8 mouse cellular contexts compared by ENCODE assay signal in genomic region chr10:128704491-128705316, GRCm38 (mm10). TPM values are rescaled to one million over a fixed set of nuclear protein-coding genes. Genes with fewer than 3 reads are reported as not detected.
DNase-seq lines count a peak whose midpoint lies in the region; ATAC-seq lines count a peak whose summit lies in the region.

Cdk2 (minus strand) TSS chr10:128705031.

- no peaks in the 10 kb centered on the region for H3K9me3 ChIP-seq in heart, embryonic 11.5 days (replicated peaks; ENCODE audit: control insufficient read depth, low read length)
- no peaks in the 10 kb centered on the region for H3K9me3 ChIP-seq in kidney, embryonic 16.5 days (ENCODE audit: low read length)
- no peaks in the 10 kb centered on the region for H3K9me3 ChIP-seq in liver, embryonic 11.5 days (ENCODE audit: control insufficient read depth, low read length)
- no peaks in the 10 kb centered on the region for H3K9me3 ChIP-seq in stomach, embryonic 14.5 days (ENCODE audit: control insufficient read depth, low read depth, low read length)

- peak; percentile 90 to 91 for DNase-seq in B cell, adult 2 months
- DNase-seq in brain, adult 2 months (ENCODE audit: low read depth, low spot score): peak; percentile 90
- DNase-seq in liver, embryonic 11.5 days (ENCODE audit: low spot score): peak; percentile 92
- DNase-seq in naive thymus-derived CD4-positive, alpha-beta T cell, adult 2 months (ENCODE audit: low read depth): peak; percentile 87

- peaks cover 15% of the 10 kb centered on the region for H3K36me3 ChIP-seq in heart, embryonic 11.5 days (ENCODE audit: control insufficient read depth, insufficient read depth, low read length)
- peaks cover 27% of the 10 kb centered on the region for H3K36me3 ChIP-seq in kidney, embryonic 16.5 days (ENCODE audit: insufficient read depth, low read length)
- H3K36me3 ChIP-seq in liver, embryonic 11.5 days (ENCODE audit: control insufficient read depth, insufficient read depth, low read length): peaks cover 17% of the 10 kb centered on the region
- peaks cover 24% of the 10 kb centered on the region for H3K36me3 ChIP-seq in stomach, embryonic 14.5 days (ENCODE audit: control insufficient read depth, insufficient read depth, low read length)

- under 1% methylated on average over 60 of the region's 62 CpGs for WGBS in heart, embryonic 11.5 days (ENCODE audit: insufficient replicate concordance)
- under 1% methylated on average over 54 of the region's 62 CpGs for WGBS in kidney, embryonic 16.5 days
- under 1% methylated on average over 62 of the region's 62 CpGs for WGBS in liver, embryonic 11.5 days
- under 1% methylated on average over 61 of the region's 62 CpGs for WGBS in stomach, embryonic 14.5 days

- peaks cover 13% of the 10 kb centered on the region for H3K4me1 ChIP-seq in heart, embryonic 11.5 days (ENCODE audit: control insufficient read depth, insufficient read depth, low read length)
- peaks cover 25% of the 10 kb centered on the region for H3K4me1 ChIP-seq in kidney, embryonic 16.5 days (ENCODE audit: insufficient read depth, low read length)
- peaks cover 17% of the 10 kb centered on the region for H3K4me1 ChIP-seq in liver, embryonic 11.5 days (replicated peaks; ENCODE audit: control insufficient read depth, insufficient read depth, low read length)
- peaks cover 12% of the 10 kb centered on the region; the same call in 1 of the 2 replicates for H3K4me1 ChIP-seq in stomach, embryonic 14.5 days (ENCODE audit: control insufficient read depth, insufficient read depth, low read length)

- H3K27ac ChIP-seq in heart, embryonic 11.5 days (ENCODE audit: low read depth, low read length): peak within 1 kb of the TSS; percentile 98
- peak within 1 kb of the TSS; percentile 99 for H3K27ac ChIP-seq in kidney, embryonic 16.5 days (ENCODE audit: low read length)
- peak within 1 kb of the TSS; percentile 95 for H3K27ac ChIP-seq in liver, embryonic 11.5 days (ENCODE audit: low read depth, low read length)
- peak within 1 kb of the TSS; percentile 92 for H3K27ac ChIP-seq in stomach, embryonic 14.5 days (ENCODE audit: low read length)

- H3K4me3 ChIP-seq in heart, embryonic 11.5 days (ENCODE audit: low read depth, low read length): peak within 1 kb of the TSS; percentile 86
- peak within 1 kb of the TSS; percentile 94 for H3K4me3 ChIP-seq in kidney, embryonic 16.5 days (ENCODE audit: low read length)
- peak within 1 kb of the TSS; percentile 82 for H3K4me3 ChIP-seq in liver, embryonic 11.5 days (ENCODE audit: low read depth, low read length)
- peak within 1 kb of the TSS; percentile 64 for H3K4me3 ChIP-seq in stomach, embryonic 14.5 days (ENCODE audit: low read depth, low read length)

- H3K4me2 ChIP-seq in heart, embryonic 11.5 days: peak within 1 kb of the TSS; percentile 85
- peak within 1 kb of the TSS; percentile 85 for H3K4me2 ChIP-seq in kidney, embryonic 16.5 days (replicated peaks; ENCODE audit: low read depth, low read length)
- peak within 1 kb of the TSS; percentile 79 for H3K4me2 ChIP-seq in liver, embryonic 11.5 days
- H3K4me2 ChIP-seq in stomach, embryonic 14.5 days (replicated peaks; ENCODE audit: low read depth, low read length): peak within 1 kb of the TSS; percentile 63

- no peaks in the 10 kb centered on the region for H3K27me3 ChIP-seq in heart, embryonic 11.5 days (ENCODE audit: control insufficient read depth, insufficient read depth, low read length)
- no peaks in the 10 kb centered on the region for H3K27me3 ChIP-seq in kidney, embryonic 16.5 days (ENCODE audit: insufficient read depth, low read length)
- H3K27me3 ChIP-seq in liver, embryonic 11.5 days (replicated peaks; ENCODE audit: control insufficient read depth, insufficient read depth, low read length): no peaks in the 10 kb centered on the region
- no peaks in the 10 kb centered on the region for H3K27me3 ChIP-seq in stomach, embryonic 14.5 days (ENCODE audit: control insufficient read depth, insufficient read depth, low read length)

- H3K9ac ChIP-seq in heart, embryonic 11.5 days (ENCODE audit: low read depth, low read length): peak within 1 kb of the TSS; percentile 94
- H3K9ac ChIP-seq in kidney, embryonic 16.5 days (replicated peaks; ENCODE audit: low read length): peak within 1 kb of the TSS; percentile 92
- H3K9ac ChIP-seq in liver, embryonic 11.5 days (ENCODE audit: low read depth, low read length): peak within 1 kb of the TSS; percentile 95
- peak within 1 kb of the TSS; percentile 70 for H3K9ac ChIP-seq in stomach, embryonic 14.5 days (replicated peaks; ENCODE audit: low read depth, low read length)

- ATAC-seq in erythroblast, adult 5-6 weeks (replicated peaks; ENCODE audit: low FRiP score, poor library complexity, severe bottlenecking): peak; percentile 90
- ATAC-seq in heart, embryonic 11.5 days (replicated peaks; ENCODE audit: insufficient number of reproducible peaks, low FRiP score, low TSS enrichment): peak; percentile 91
- ATAC-seq in kidney, embryonic 16.5 days (ENCODE audit: low FRiP score, low TSS enrichment): peak; percentile 94
- ATAC-seq in liver, embryonic 11.5 days (replicated peaks; ENCODE audit: low FRiP score): peak; percentile 90
- peak; percentile 93 for ATAC-seq in stomach, embryonic 14.5 days (ENCODE audit: insufficient number of reproducible peaks, insufficient read depth, low FRiP score, low read depth)

RNA-seq across cellular contexts. Expression of gene Cdk2, which starts in this region (rescaled TPM):
- total RNA-seq in erythroblast, adult 5-6 weeks (2015; ENCODE audit: low replicate concordance): 29.8 and 37.2 TPM in 2 replicates
- total RNA-seq in erythroblast, adult 5-6 weeks (2017; ENCODE audit: low replicate concordance): 21.0 and 34.3 TPM in 2 replicates
- 91.1 and 98.5 TPM in 2 replicates for polyA plus RNA-seq in heart, embryonic 11.5 days (2014; fragmentation: Nextera tagmentation; extraction: Ambion mirVana)
- 100 and 105 TPM in 2 replicates for polyA plus RNA-seq in kidney, embryonic 16.5 days (2015; fragmentation: Nextera tagmentation; extraction: Ambion mirVana)
- polyA plus RNA-seq in liver, embryonic 11.5 days (2014; fragmentation: Nextera tagmentation; extraction: Ambion mirVana): 102 and 117 TPM in 2 replicates
- polyA plus RNA-seq in stomach, embryonic 14.5 days (2014; fragmentation: Nextera tagmentation; extraction: Ambion mirVana): 90.3 and 92.1 TPM in 2 replicates

Comparison
In these comparisons a context has a peak if more than half of its experiments do, and no peak if none do; other contexts are left out.
1. Peak in every context shown above with its lines: DNase-seq, ATAC-seq, H3K4me3 ChIP-seq and H3K27ac ChIP-seq.